Mouse (Mus musculus) testis, adult 10 weeks (tissue): ENCODE data around the gene Fam162a. TPM values are rescaled to one million over a fixed set of nuclear protein-coding genes. Genes with fewer than 3 reads are reported as not detected.

Experiments used
- polyA plus RNA-seq: library from polyadenylated mRNA; stranded (reverse); fragments of 350-450 nt; fragmentation: Illumina TruSeq; extraction: RNeasy Lipid Tissue Mini Kit (QIAGEN cat#74804); gene quantifications from one replicate; pipeline ENCODE4 v1.2.3, GENCODE M21; 2014; ENCODE audit warnings: low read depth, low replicate concordance

Fam162a gene
- 69.7 TPM for polyA plus RNA-seq

DNA sequence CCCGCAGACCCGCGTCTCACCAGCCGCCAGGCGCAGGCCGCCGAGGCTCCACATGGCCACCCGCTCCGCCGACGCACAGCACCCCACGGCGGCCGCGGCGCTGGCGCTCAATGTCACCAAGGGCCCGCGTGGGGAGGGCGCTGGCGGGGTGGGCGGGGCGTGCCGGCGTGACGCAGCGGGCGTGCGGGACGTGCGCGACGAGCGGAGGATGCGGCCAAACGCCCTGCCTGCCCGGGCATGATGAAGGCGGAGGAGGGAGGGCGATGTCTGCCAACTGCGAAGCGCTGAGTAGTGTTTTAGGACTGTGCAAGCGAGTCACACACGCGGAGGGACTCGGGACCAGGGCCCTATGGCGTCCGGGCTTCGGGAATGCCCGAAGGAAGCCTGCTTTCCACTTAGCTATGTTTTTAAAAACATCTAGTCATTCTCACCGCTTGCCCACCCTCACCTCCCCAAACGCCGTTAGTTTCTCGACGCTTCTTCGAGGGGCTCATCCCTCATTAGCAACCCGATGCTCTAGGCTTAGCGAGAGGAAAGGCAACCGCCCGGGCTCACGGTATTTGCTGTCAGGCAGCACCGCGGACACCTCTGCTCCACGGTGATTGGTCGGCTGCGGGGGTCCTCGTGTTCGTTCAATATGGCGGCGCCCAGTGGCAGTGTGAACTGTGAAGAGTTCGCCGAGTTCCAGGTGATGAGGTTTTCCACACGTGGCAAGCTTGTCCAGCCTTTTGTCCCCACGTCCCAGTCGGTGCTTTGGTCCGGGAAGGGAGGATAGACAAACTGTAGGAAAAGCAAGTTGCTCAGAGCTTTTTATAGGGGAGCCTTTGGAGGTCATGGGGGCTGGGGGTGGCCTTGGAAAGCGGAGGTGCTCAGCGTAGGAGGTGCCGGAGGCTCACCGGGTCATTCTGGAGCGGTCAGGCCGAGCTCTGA lies at the start of gene Fam162a, which contains the start of gene Ccdc58:
Fam162a (minus strand) TSS at position 145 of the 930 bp plus-strand sequence.
Ccdc58 (plus strand) TSS at position 236 of the 930 bp plus-strand sequence.

GRCm38 (mm10) chr16:36040640-36041624 lies 30.5 kb downstream of the Fam162a start, which contains the start of gene Wdr5b:
TSS of gene Wdr5b (plus strand) at chr16:36041190.

Other genes starting within 250 kb of the Fam162a start
- 1.2 TPM for gene Parp14, start 200.1 kb downstream of the Fam162a start, polyA plus RNA-seq
- gene Parp9, start 133.1 kb downstream of the Fam162a start, polyA plus RNA-seq = 1.6 TPM
- 1.3 TPM for gene Dtx3l, start 132.4 kb downstream of the Fam162a start, polyA plus RNA-seq
- 54.2 TPM for gene Kpna1, start 92.8 kb downstream of the Fam162a start, polyA plus RNA-seq
- 3.9 TPM for gene Wdr5b, start 30.4 kb downstream of the Fam162a start, polyA plus RNA-seq
- gene Ccdc58, start 91 bp upstream of the Fam162a start, polyA plus RNA-seq = 84.4 TPM
- not detected for gene Csta1, start 59.6 kb upstream of the Fam162a start, polyA plus RNA-seq
- gene Stfa2l1, start 85.2 kb upstream of the Fam162a start, polyA plus RNA-seq = 0.77 TPM
- gene Gm5483, start 112.6 kb upstream of the Fam162a start, polyA plus RNA-seq = not detected
- gene Gm5416, start 138.8 kb upstream of the Fam162a start, polyA plus RNA-seq = 4.8 TPM
- gene 2010005H15Rik, start 149.9 kb upstream of the Fam162a start, polyA plus RNA-seq = not detected
- 0.56 TPM for gene Stfa1, start 205.4 kb upstream of the Fam162a start, polyA plus RNA-seq